Mouse (Mus musculus): ENCODE results near the gene Hspg2.

DNA sequence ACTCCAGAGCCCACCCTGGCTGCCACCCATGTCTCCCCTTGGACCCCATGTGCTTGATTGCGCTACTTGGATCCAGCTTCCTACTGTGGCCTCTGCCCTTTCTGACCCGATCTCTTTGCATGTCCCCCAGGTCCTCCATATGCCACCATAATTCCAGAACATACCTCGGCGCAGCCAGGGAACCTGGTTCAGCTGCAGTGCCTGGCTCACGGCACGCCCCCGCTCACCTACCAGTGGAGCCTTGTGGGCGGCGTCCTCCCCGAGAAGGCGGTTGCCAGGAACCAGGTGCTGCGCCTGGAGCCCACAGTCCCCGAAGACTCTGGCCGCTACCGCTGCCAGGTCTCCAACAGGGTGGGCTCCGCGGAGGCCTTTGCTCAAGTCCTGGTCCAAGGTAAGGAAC, 84.9 kb downstream of the Hspg2 start:
- TF ChIP-seq POLR2A (IDR thresholded peaks at IDR 0.05; ENCODE audit: low read depth, low read length) = no peak
- no peak for TF ChIP-seq CTCF (conservative IDR thresholded peaks at IDR 0.05 in 1 of 2, IDR thresholded peaks at IDR 0.05 in 1 of 2; ENCODE audit: low read depth in 2 of 2, low read length in 2 of 2)
- no peak for TF ChIP-seq NELFE (IDR thresholded peaks at IDR 0.05; ENCODE audit: low read depth, low read length)
- no peak for TF ChIP-seq MAZ (IDR thresholded peaks at IDR 0.05; ENCODE audit: low read depth, low read length)
- TF ChIP-seq ZNF384 (IDR thresholded peaks at IDR 0.05; ENCODE audit: low read depth, low read length) = no peak
- no peak for TF ChIP-seq MAX (IDR thresholded peaks at IDR 0.05; ENCODE audit: low read length)
- no peak for TF ChIP-seq KAT2A (IDR thresholded peaks at IDR 0.05; ENCODE audit: insufficient replicate concordance, low read length)
- no peak for TF ChIP-seq USF1 (IDR thresholded peaks at IDR 0.05; ENCODE audit: low read depth, low read length)
- TF ChIP-seq CHD2 (IDR thresholded peaks at IDR 0.05; ENCODE audit: low read length) = no peak
- no peak for TF ChIP-seq MXI1 (IDR thresholded peaks at IDR 0.05; ENCODE audit: low read depth, low read length)
- no peak for TF ChIP-seq RCOR1 (conservative IDR thresholded peaks at IDR 0.05; ENCODE audit: low read depth, low read length)
- TF ChIP-seq SIN3A (IDR thresholded peaks at IDR 0.05; ENCODE audit: low read length) = no peak
- no peak for TF ChIP-seq HCFC1 (IDR thresholded peaks at IDR 0.05; ENCODE audit: low read depth, low read length)
- TF ChIP-seq NRF1 (IDR thresholded peaks at IDR 0.05; ENCODE audit: low read depth, low read length) = no peak

Data from CH12.LX (cell line).